Mouse (Mus musculus) embryonic facial prominence, embryonic 15.5 days (tissue): ENCODE data around the gene Kdm6b. TPM values are rescaled to one million over a fixed set of nuclear protein-coding genes. Genes with fewer than 3 reads are reported as not detected.

Experiments
- ATAC-seq: fragments of 200-750 bp; cut with Nextera tagmentation; 2 replicates; pipeline ENCODE4 v1.8.0; 2017; ENCODE audit warnings: low read depth, moderate TSS enrichment; ENCODE audit not compliant: insufficient number of reproducible peaks, low FRiP score, low TSS enrichment
- H3K27ac ChIP-seq: fragments of 300-500 bp; sonication (generic); replicated peaks from 2 replicates; pipeline ENCODE4 v1.5.1; 2015; ENCODE audit warnings: mild to moderate bottlenecking, inconsistent platforms
- H3K27me3 ChIP-seq: fragments of 300-500 bp; sonication (generic); 2 replicates; pipeline ENCODE4 v1.6.1; 2015; ENCODE audit warnings: inconsistent platforms
- H3K36me3 ChIP-seq: fragments of 300-500 bp; sonication (generic); 2 replicates; pipeline ENCODE4 v1.6.1; 2015; ENCODE audit warnings: mild to moderate bottlenecking, inconsistent platforms
- H3K4me1 ChIP-seq: fragments of 300-500 bp; sonication (generic); 2 replicates; pipeline ENCODE4 v1.6.1; 2015; ENCODE audit warnings: inconsistent platforms
- H3K4me2 ChIP-seq: fragments of 300-500 bp; sonication (generic); replicated peaks from 2 replicates; pipeline ENCODE4 v1.6.1; 2015; ENCODE audit warnings: mild to moderate bottlenecking, inconsistent platforms
- H3K4me3 ChIP-seq: fragments of 300-500 bp; sonication (generic); replicated peaks from 2 replicates; pipeline ENCODE4 v1.5.1; 2015; ENCODE audit warnings: mild to moderate bottlenecking, inconsistent platforms
- H3K9ac ChIP-seq: fragments of 300-500 bp; sonication (generic); 2 replicates; pipeline ENCODE4 v1.6.1; 2015; ENCODE audit warnings: inconsistent platforms
- H3K9me3 ChIP-seq: fragments of 300-500 bp; sonication (generic); replicated peaks from 2 replicates; pipeline ENCODE4 v1.6.1; 2016; ENCODE audit warnings: inconsistent platforms
- WGBS: fragments of 180-500 bp; shearing (Covaris S2); methylation state at CpG from one replicate; pipeline ENCODE4 v1.1.7; 2015; 5-methylcytosine and 5-hydroxymethylcytosine counted together
- polyA plus RNA-seq: library from polyadenylated mRNA; unstranded; fragments of >200 nt; fragmentation: Nextera tagmentation; extraction: Ambion mirVana; gene quantifications from 2 replicates; pipeline ENCODE4 v1.2.1, GENCODE M21; 2015

Gene Kdm6b
- polyA plus RNA-seq, 1 experiment from 2014 or later = 37.2 TPM

DNA sequence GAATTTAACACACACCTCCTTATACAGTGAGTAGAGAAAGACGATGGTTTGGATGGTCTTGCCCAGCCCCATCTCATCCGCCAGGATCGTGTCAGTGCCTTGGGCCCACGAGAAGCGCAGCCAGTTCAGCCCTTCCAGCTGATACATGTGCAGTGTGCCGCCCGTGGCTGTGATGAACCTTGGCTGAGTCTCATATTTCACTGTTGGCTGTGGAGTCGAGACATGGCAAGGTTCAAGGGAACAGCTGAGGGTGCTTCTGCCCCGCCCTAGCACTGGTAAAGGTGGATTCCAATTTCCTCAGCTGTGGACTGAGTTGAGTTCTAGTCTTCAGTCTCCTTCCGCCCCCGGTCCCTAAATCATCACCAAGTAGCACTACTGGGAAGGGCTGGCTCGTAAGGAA, 55.8 kb downstream of the Kdm6b start:
- H3K9ac ChIP-seq = no peak overlapping the region

DNA sequence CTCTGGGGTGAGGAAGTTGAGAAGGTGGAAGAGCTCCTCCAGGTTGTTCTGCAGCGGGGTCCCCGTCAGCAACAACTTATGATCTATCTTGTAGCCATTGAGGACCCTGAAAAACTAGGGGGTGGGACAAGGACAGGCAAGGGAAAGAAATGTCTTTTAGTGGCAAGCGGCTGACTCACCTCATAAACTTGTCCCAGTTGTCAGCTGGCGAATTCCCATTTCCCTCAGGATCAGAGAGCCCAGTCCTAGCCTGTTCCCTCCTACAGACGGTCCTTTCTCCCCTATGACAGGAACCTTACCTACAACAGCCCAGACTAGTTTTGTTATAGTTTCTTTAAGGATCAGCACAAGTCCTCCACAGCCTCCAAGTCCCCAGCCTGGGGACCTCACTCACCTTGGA, 56.9 kb downstream of the Kdm6b start:
- Histone ChIP-seq H3K27ac (no peak overlapping the region), H3K4me3 (no peak overlapping the region), H3K27me3 (no peaks in the 10 kb centered on the region), H3K9ac (no peak overlapping the region), H3K4me1 (0 out of 2 replicates have a peak, but pooled peaks cover 3% of the 10 kb centered on the region), H3K4me2 (no peak overlapping the region), H3K9me3 (no peaks in the 10 kb centered on the region), H3K36me3 (peaks cover 98% of the 10 kb centered on the region)
- no peak for ATAC-seq
- WGBS = 91% methylated on average over 5 of the region's 5 CpGs

More for the DNA sequence above, 55.8 kb downstream of the Kdm6b start:
- H3K36me3 ChIP-seq = peaks cover 96% of the 10 kb centered on the region
- H3K4me2 ChIP-seq = no peak overlapping the region
- 80% methylated on average over 12 of the region's 12 CpGs for WGBS
- H3K27me3 ChIP-seq = no peaks in the 10 kb centered on the region
- H3K9me3 ChIP-seq = no peaks in the 10 kb centered on the region
- H3K4me1 ChIP-seq = peaks cover 12% of the 10 kb centered on the region
- H3K27ac ChIP-seq = no peak overlapping the region
- ATAC-seq = no peak
- no peak overlapping the region for H3K4me3 ChIP-seq

Other genes with a start within 250 kb of the Kdm6b start
- gene Alox8, start 215.8 kb downstream of the Kdm6b start, polyA plus RNA-seq = 0.27 and 0.88 TPM in 2 replicates
- 0.41 and 0.53 TPM in 2 replicates for gene Gucy2e, start 176.6 kb downstream of the Kdm6b start, polyA plus RNA-seq
- gene Cntrob, start 89.9 kb downstream of the Kdm6b start, polyA plus RNA-seq = 22.6 and 27.8 TPM in 2 replicates
- 150 and 156 TPM in 2 replicates for gene Trappc1, start 89.7 kb downstream of the Kdm6b start, polyA plus RNA-seq
- 2.8 and 3.0 TPM in 2 replicates for gene Kcnab3, start 87.4 kb downstream of the Kdm6b start, polyA plus RNA-seq
- gene Rnf227, start 73.2 kb downstream of the Kdm6b start, polyA plus RNA-seq = 24.5 and 24.7 TPM in 2 replicates
- gene Chd3, start 44.3 kb downstream of the Kdm6b start, polyA plus RNA-seq = 88.3 and 91.8 TPM in 2 replicates
- gene Naa38, start 18.2 kb downstream of the Kdm6b start, polyA plus RNA-seq = 150 and 158 TPM in 2 replicates
- gene Cyb5d1, start 18.0 kb downstream of the Kdm6b start, polyA plus RNA-seq = 32.6 and 40.9 TPM in 2 replicates
- 19.5 and 20.0 TPM in 2 replicates for gene Tmem88, start 15.4 kb downstream of the Kdm6b start, polyA plus RNA-seq
- 4.9 and 8.3 TPM in 2 replicates for gene Dnah2, start 135.4 kb upstream of the Kdm6b start, polyA plus RNA-seq
- 29.0 and 31.5 TPM in 2 replicates for gene Efnb3, start 146.5 kb upstream of the Kdm6b start, polyA plus RNA-seq
- gene Wrap53, start 166.6 kb upstream of the Kdm6b start, polyA plus RNA-seq = 25.0 and 26.5 TPM in 2 replicates
- gene Trp53, start 166.7 kb upstream of the Kdm6b start, polyA plus RNA-seq = 134 and 141 TPM in 2 replicates
- 12.4 and 13.4 TPM in 2 replicates for gene Atp1b2, start 192.3 kb upstream of the Kdm6b start, polyA plus RNA-seq
- not detected in 2 replicates for gene Shbg, start 204.2 kb upstream of the Kdm6b start, polyA plus RNA-seq
- gene Sat2, start 208.3 kb upstream of the Kdm6b start, polyA plus RNA-seq = 19.8 and 22.5 TPM in 2 replicates
- gene Fxr2, start 219.3 kb upstream of the Kdm6b start, polyA plus RNA-seq = 33.4 and 34.2 TPM in 2 replicates
- 5.2 TPM in 2 replicates for gene Sox15, start 241.6 kb upstream of the Kdm6b start, polyA plus RNA-seq
- 66.5 and 67.3 TPM in 2 replicates for gene Mpdu1, start 249.0 kb upstream of the Kdm6b start, polyA plus RNA-seq